Mouse (Mus musculus): ENCODE measurements around the gene Nyap1. TPM values are rescaled to one million over a fixed set of nuclear protein-coding genes. Genes with fewer than 3 reads are reported as not detected.
A peak's percentile ranks its signal among the peaks of the same experiment; 100 is the strongest.

Gene Nyap1
- polyA plus RNA-seq, 1 experiment from 2014 or later = 14.2 TPM

DNA sequence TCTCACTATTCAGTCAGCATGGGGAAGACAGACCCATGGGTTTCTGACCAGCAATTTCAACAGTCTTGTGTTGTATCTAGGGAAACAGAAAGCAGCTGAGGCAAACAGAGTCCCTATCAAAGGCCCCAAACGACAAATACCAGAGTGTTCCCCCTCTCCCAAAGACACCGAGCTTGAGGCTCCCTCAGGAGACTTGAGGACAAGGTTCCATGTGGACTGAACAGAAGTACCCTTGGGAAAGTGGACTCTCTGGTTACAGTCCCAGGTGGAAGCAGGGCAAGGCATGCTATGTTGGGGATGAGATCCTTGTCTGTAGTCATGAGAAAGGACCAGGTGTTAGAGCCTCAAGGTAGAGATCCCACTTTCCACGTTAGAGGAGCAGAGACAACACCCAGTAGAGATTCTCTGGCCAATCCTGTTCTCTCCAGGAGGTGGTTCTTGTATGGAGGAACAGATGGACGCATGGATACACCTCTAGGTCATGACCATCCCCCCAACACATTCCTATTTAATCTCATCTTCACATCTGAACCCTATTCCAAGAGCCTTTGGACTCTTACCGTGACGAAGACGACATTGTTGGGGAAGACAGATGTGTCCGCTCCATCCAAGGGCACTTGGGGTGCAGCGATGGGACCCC lies 42.6 kb upstream of the Nyap1 start:
- H3K9me3 ChIP-seq (ENCODE audit: control insufficient read depth, low read length) = no peaks in the 10 kb centered on the region
- no peak for DNase-seq (ENCODE audit: low spot score)
- ATAC-seq (ENCODE audit: low FRiP score) = no peak
- peaks cover 45% of the 10 kb centered on the region for H3K36me3 ChIP-seq (replicated peaks; ENCODE audit: control insufficient read depth, insufficient read depth)
- 67% methylated on average over 9 of the region's 9 CpGs for whole genome bisulfite sequencing
- no peak overlapping the region for H3K27ac ChIP-seq
- H3K9ac ChIP-seq = peak overlapping the region; percentile 86
- no peaks in the 10 kb centered on the region for H3K27me3 ChIP-seq (ENCODE audit: control insufficient read depth, insufficient read depth, low read length)
- peak overlapping the region; percentile 81 for H3K4me2 ChIP-seq (replicated peaks)
- H3K4me3 ChIP-seq (replicated peaks; ENCODE audit: low read length) = peak overlapping the region; percentile 71
- peaks cover 37% of the 10 kb centered on the region for H3K4me1 ChIP-seq (replicated peaks; ENCODE audit: control insufficient read depth, insufficient read depth, low read length)

DNA sequence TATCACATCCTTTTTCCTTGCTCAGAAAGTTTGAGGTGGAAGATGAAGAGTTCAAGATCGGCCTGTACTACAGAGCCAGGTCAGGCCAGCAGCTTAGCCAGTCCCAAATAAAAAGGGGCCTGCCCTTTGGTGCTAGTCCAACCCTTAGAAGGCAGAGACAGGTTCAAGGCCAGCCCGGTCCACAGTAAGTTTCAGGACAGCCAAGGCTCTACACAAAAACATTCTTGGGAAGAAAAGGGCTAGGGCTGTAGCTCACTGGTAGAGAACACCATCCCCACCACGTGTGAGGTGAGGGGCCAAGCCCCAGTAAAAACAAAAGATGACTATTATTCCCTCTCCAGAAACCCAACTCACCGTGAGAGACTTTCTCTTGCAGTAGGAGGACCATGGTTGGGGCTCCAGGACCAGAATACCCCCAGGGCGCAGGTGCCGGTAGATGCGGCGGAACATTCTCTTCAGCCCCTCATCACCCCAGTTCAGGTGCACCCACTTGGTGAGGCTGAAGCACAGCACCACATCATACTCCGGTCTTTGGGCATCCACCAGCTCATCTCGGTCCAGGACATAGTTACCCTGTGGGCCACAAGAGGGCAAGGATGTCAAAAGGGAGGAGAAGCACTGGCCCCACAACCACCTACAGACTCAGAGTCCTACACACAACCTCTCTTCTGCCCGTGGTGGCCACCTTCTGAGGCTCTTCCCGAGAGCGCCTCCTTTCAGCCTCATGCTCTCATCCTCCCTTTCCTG lies 41.5 kb upstream of the Nyap1 start:
- Histone ChIP-seq H3K27ac (no peak overlapping the region), H3K4me3 (replicated peaks; ENCODE audit: low read length) (peak overlapping the region; percentile 71), H3K9ac (peak overlapping the region; percentile 86), H3K9me3 (ENCODE audit: control insufficient read depth, low read length) (no peaks in the 10 kb centered on the region), H3K27me3 (ENCODE audit: control insufficient read depth, insufficient read depth, low read length) (no peaks in the 10 kb centered on the region), H3K4me1 (replicated peaks; ENCODE audit: control insufficient read depth, insufficient read depth, low read length) (peaks cover 40% of the 10 kb centered on the region), H3K36me3 (replicated peaks; ENCODE audit: control insufficient read depth, insufficient read depth) (peaks cover 45% of the 10 kb centered on the region), H3K4me2 (replicated peaks) (peak overlapping the region; percentile 81)
- no peak for ATAC-seq (ENCODE audit: low FRiP score)
- DNase-seq (ENCODE audit: low spot score) = no peak
- 81% methylated on average over 13 of the region's 13 CpGs for WGBS

DNA sequence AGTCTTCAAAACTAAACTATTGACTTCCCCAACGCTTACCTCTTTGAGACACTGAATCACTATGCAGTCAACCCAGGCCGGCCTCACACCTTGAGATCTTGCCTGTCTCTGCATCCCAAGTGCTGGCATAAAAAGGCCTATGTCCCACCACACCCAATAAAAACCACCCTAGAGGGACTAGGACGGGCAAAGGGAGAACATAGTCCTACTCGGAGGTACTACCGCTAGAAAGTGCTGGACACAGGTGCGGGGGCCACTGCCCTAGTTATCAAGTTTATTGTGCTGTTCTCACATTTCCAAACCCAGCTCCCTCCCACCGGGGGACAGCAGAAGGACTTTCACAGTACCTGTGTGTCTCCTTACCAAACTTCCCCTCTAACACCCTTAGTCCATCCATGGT lies 40.3 kb upstream of the Nyap1 start:
- ATAC-seq (ENCODE audit: low FRiP score) = no peak
- no peak overlapping the region for H3K27ac ChIP-seq
- H3K9me3 ChIP-seq (ENCODE audit: control insufficient read depth, low read length) = no peaks in the 10 kb centered on the region
- DNase-seq (ENCODE audit: low spot score) = no peak
- 0 out of 2 replicates have a peak overlapping the region, but pooled peaks have one; percentile 2 for H3K4me2 ChIP-seq (replicated peaks)
- H3K27me3 ChIP-seq (ENCODE audit: control insufficient read depth, insufficient read depth, low read length) = no peaks in the 10 kb centered on the region
- 96% methylated on average over 7 of the region's 7 CpGs for WGBS
- peaks cover 41% of the 10 kb centered on the region for H3K4me1 ChIP-seq (replicated peaks; ENCODE audit: control insufficient read depth, insufficient read depth, low read length)
- H3K4me3 ChIP-seq (replicated peaks; ENCODE audit: low read length) = no peak overlapping the region
- no peak overlapping the region for H3K9ac ChIP-seq
- H3K36me3 ChIP-seq (replicated peaks; ENCODE audit: control insufficient read depth, insufficient read depth) = peaks cover 45% of the 10 kb centered on the region

DNA sequence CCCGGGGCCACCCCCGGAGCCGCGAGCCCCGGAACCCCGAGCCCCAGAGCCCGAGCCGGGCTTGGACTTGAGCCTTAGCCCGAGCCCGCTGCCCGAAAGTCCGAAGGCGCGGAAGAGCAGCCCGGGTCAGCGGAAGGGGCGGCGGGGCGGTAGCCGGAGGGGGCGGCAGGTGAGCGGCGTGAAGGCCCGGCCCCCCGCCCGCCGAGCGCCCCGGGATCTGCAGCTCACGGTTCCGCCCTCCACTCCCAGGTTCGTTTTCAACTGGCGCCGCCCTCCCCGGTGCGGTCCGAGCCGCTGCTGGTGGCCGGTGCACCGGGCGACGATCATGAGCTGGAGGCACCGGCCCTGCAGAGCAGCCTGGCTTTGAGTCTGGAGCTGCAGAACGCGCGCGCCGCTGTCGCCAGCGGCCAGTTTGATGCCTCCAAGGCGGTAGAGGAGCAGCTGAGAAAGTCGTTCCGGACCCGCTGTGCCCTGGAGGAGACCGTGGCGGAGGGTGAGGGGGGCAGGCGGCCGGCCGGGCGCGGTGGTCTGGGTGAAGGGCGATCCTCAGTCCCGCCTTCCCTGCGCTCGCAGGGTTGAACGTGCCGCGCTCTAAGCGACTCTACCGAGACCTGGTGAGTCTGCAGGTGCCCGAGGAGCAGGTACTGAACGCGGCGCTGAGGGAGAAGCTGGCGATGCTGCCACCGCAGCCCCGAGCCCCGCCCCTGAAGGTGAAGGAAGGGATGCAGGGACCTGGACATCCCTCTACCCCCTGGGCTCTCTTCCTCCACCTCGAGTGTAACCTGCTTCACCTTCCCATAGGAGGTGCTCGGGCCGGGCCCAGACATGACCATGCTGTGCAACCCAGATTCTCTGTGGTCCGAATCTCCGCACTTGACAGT lies 37.9 kb upstream of the Nyap1 start:
- H3K36me3 ChIP-seq (replicated peaks; ENCODE audit: control insufficient read depth, insufficient read depth) = peaks cover 42% of the 10 kb centered on the region
- WGBS = under 1% methylated on average over 63 of the region's 83 CpGs
- no peaks in the 10 kb centered on the region for H3K9me3 ChIP-seq (ENCODE audit: control insufficient read depth, low read length)
- DNase-seq (ENCODE audit: low spot score) (no peak), ATAC-seq (ENCODE audit: low FRiP score) (0 out of 2 replicates have a peak, but pooled peaks have one; percentile 3)
- peak overlapping the region; percentile 98 for H3K4me2 ChIP-seq (replicated peaks)
- peaks cover 31% of the 10 kb centered on the region for H3K4me1 ChIP-seq (replicated peaks; ENCODE audit: control insufficient read depth, insufficient read depth, low read length)
- peak overlapping the region; percentile 88 for H3K9ac ChIP-seq
- H3K27ac ChIP-seq = peak overlapping the region; percentile 92
- H3K27me3 ChIP-seq (ENCODE audit: control insufficient read depth, insufficient read depth, low read length) = no peaks in the 10 kb centered on the region
- H3K4me3 ChIP-seq (replicated peaks; ENCODE audit: low read length) = peak overlapping the region; percentile 97

DNA sequence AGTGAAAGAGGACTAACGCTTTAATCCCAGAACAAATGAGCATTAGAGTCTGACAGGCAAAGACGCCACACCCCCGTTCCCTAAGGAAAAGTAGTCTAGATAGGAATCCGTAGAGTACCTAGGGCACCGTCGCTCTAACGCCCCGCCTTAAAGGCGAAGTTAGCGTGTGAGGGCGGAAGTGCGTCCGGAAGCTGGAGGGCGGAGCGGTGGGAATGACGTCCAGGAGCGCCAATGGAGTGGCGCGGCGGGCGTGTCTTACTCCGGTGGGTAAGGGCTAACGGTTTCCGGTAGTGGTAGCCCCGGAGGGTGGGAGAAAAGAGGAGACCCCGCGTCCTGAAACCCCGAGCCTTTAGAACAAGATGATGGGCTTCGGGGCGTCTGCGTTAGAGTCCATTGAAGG lies 37.2 kb upstream of the Nyap1 start, which contains the start of gene Ppp1r35:
Gene Ppp1r35, plus strand, starts transcription at position 215 of the 400 bp plus-strand sequence.
- DNase-seq (ENCODE audit: low spot score) = peak; percentile 98
- H3K27ac ChIP-seq = peak within 1 kb of the TSS; percentile 92
- peak within 1 kb of the TSS; percentile 98 for H3K4me2 ChIP-seq (replicated peaks)
- H3K4me1 ChIP-seq (replicated peaks; ENCODE audit: control insufficient read depth, insufficient read depth, low read length) = peaks cover 25% of the 10 kb centered on the region
- H3K36me3 ChIP-seq (replicated peaks; ENCODE audit: control insufficient read depth, insufficient read depth) = peaks cover 36% of the 10 kb centered on the region
- H3K9me3 ChIP-seq (ENCODE audit: control insufficient read depth, low read length) = no peaks in the 10 kb centered on the region
- H3K9ac ChIP-seq = peak within 1 kb of the TSS; percentile 88
- peak; percentile 96 for ATAC-seq (ENCODE audit: low FRiP score)
- WGBS = under 1% methylated on average over 31 of the region's 31 CpGs
- no peaks in the 10 kb centered on the region for H3K27me3 ChIP-seq (ENCODE audit: control insufficient read depth, insufficient read depth, low read length)
- H3K4me3 ChIP-seq (replicated peaks; ENCODE audit: low read length) = peak within 1 kb of the TSS; percentile 97

DNA sequence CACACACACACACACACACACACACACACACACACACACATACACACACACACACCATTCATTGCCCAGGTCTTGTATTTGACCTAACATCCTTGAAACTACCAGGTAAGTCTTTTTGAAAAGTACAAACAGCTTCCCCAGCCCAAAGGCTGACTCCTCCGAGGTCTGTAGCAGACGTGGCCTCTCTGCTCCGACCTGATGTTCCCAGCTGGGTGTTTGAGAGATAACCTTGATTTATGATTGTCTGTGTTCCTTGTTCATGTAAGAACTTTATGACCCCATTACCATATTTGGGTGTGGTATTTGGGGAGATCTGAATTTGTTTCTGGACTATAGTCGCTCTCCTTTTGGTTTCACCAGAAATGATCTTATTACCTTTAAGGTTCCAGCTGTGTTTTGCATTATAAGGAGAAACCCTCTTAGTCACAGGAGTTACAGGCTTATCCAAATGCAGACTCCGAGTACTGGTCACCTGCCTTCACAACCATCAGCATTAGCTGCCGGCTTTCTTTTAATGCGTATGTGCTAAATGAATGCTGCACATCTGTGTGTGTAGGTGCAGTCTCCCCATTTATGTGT lies 35.9 kb upstream of the Nyap1 start:
- Histone ChIP-seq H3K4me1 (replicated peaks; ENCODE audit: control insufficient read depth, insufficient read depth, low read length) (peaks cover 17% of the 10 kb centered on the region), H3K9me3 (ENCODE audit: control insufficient read depth, low read length) (no peaks in the 10 kb centered on the region)

DNA sequence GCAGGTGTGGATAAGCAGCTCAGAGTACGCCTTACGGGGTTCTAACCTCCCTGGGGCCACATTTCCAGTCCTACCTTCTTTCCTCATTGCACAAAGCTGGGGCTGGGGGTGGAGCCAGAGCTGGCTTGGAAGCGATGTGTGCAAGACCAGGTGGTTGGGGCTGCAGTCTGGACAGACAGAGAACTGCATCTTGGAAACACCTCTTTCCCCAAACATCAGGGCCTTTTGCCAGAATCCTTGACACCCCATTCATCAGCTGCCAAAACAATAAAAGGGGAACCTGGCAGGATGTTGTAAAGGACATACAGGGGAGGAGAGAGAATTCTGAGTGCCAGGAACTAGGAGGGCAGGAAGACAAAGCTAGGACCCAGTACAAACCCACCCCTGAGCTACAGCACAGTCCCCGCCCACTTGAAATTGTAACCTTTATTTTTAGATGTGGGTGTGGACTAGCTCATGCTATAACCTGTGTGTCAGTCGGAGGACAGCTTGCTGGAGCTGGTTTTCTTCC lies 35.1 kb upstream of the Nyap1 start:
- H3K27me3 ChIP-seq (ENCODE audit: control insufficient read depth, insufficient read depth, low read length) = no peaks in the 10 kb centered on the region
- no peak overlapping the region for H3K9ac ChIP-seq
- no peak for DNase-seq (ENCODE audit: low spot score)
- H3K27ac ChIP-seq = no peak overlapping the region
- H3K4me2 ChIP-seq (replicated peaks) = no peak overlapping the region
- H3K9me3 ChIP-seq (ENCODE audit: control insufficient read depth, low read length) = no peaks in the 10 kb centered on the region
- peaks cover 14% of the 10 kb centered on the region for H3K36me3 ChIP-seq (replicated peaks; ENCODE audit: control insufficient read depth, insufficient read depth)
- ATAC-seq (ENCODE audit: low FRiP score) = no peak
- peaks cover 17% of the 10 kb centered on the region for H3K4me1 ChIP-seq (replicated peaks; ENCODE audit: control insufficient read depth, insufficient read depth, low read length)
- WGBS = 55% methylated on average over 5 of the region's 5 CpGs
- no peak overlapping the region for H3K4me3 ChIP-seq (replicated peaks; ENCODE audit: low read length)

More for the DNA sequence above, 35.9 kb upstream of the Nyap1 start:
- no peak overlapping the region for H3K4me3 ChIP-seq (replicated peaks; ENCODE audit: low read length)
- H3K27me3 ChIP-seq (ENCODE audit: control insufficient read depth, insufficient read depth, low read length) = no peaks in the 10 kb centered on the region
- H3K4me2 ChIP-seq (replicated peaks) = no peak overlapping the region
- no peak overlapping the region for H3K9ac ChIP-seq
- DNase-seq (ENCODE audit: low spot score) = no peak
- peaks cover 23% of the 10 kb centered on the region for H3K36me3 ChIP-seq (replicated peaks; ENCODE audit: control insufficient read depth, insufficient read depth)
- H3K27ac ChIP-seq = peak overlapping the region; percentile 92; the same call in 1 of the 2 replicates
- 86% methylated on average over 7 of the region's 7 CpGs for WGBS
- ATAC-seq (ENCODE audit: low FRiP score) = no peak

DNA sequence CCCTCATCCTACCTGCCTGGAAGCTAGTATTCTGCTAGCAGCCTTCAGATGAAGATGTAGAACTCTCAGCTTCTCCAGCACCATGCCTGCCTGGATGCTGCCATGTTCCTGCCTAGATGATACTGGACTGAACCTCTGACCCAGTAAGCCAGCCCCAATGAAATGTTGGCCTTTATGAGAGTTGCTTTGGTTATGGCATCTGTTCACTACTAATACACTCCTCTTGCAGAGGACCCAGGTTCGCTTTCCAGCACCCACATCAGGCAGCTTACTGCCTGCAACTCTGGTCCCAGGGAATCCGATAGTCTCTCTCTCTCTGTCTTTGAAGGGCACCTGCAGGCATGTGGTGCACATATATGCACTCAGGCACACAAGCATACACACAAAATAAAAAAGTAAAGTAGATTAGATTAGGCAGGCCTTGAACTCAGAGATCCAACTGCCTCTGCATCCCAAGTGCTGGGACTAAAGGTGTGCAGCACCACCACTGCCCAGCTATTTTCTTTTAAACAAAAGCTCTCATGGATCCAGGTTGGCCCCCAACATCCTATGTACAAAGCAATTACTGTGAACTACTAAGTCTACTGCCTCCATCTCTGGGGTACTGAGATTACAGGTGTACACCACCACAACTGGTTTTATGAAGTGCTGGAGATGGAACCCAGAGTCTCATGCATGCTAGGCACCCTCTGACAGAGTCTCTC lies 34.3 kb upstream of the Nyap1 start:
- peaks cover 17% of the 10 kb centered on the region for H3K4me1 ChIP-seq (replicated peaks; ENCODE audit: control insufficient read depth, insufficient read depth, low read length)
- 90% methylated on average over 2 of the region's 2 CpGs for WGBS
- H3K36me3 ChIP-seq (replicated peaks; ENCODE audit: control insufficient read depth, insufficient read depth) = peaks cover 8% of the 10 kb centered on the region
- no peak overlapping the region for H3K4me2 ChIP-seq (replicated peaks)
- no peaks in the 10 kb centered on the region for H3K27me3 ChIP-seq (ENCODE audit: control insufficient read depth, insufficient read depth, low read length)
- no peak overlapping the region for H3K9ac ChIP-seq
- H3K27ac ChIP-seq = no peak overlapping the region
- DNase-seq (ENCODE audit: low spot score) (no peak), ATAC-seq (ENCODE audit: low FRiP score) (no peak)
- H3K4me3 ChIP-seq (replicated peaks; ENCODE audit: low read length) = no peak overlapping the region
- no peaks in the 10 kb centered on the region for H3K9me3 ChIP-seq (ENCODE audit: control insufficient read depth, low read length)

All from hindbrain, embryonic 14.5 days (tissue).